Mouse (Mus musculus): ENCODE results near the gene Med28.

Gene Med28

GRCm38 (mm10) chr5:45513511-45513910, 6.5 kb upstream of the Med28 start:
- no peak for DNase-seq

- no peak for DNase-seq
Measured at GRCm38 (mm10) chr5:45514599-45514998, 5.4 kb upstream of the Med28 start.

GRCm38 (mm10) chr5:45515151-45515743, 4.8 kb upstream of the Med28 start:
- no peak for DNase-seq

- no peak for DNase-seq
Measured at GRCm38 (mm10) chr5:45520809-45521110, 731 bp downstream of the Med28 start.

GRCm38 (mm10) chr5:45521601-45522000, 1.6 kb downstream of the Med28 start:
- DNase-seq = no peak

GRCm38 (mm10) chr5:45525101-45525500, 5.1 kb downstream of the Med28 start:
- no peak for DNase-seq

GRCm38 (mm10) chr5:45526338-45526737, 6.3 kb downstream of the Med28 start:
- DNase-seq = no peak

- DNase-seq = peak; percentile 8 to 11
Measured at GRCm38 (mm10) chr5:45529696-45530095, 9.7 kb downstream of the Med28 start.

GRCm38 (mm10) chr5:45534319-45535098, 14.5 kb downstream of the Med28 start:
- DNase-seq = peak; percentile 75

GRCm38 (mm10) chr5:45535177-45535576, 15.1 kb downstream of the Med28 start:
- DNase-seq = no peak

GRCm38 (mm10) chr5:45539502-45539901, 19.5 kb downstream of the Med28 start:
- DNase-seq = no peak

- no peak for DNase-seq
Measured at GRCm38 (mm10) chr5:45543374-45543773, 23.3 kb downstream of the Med28 start.

GRCm38 (mm10) chr5:45549586-45549985, 29.6 kb downstream of the Med28 start:
- no peak for DNase-seq

- no peak for DNase-seq
Measured at GRCm38 (mm10) chr5:45564054-45564453, 44.0 kb downstream of the Med28 start.

GRCm38 (mm10) chr5:45565829-45566228, 45.8 kb downstream of the Med28 start:
- no peak for DNase-seq

- no peak for DNase-seq
Measured at GRCm38 (mm10) chr5:45572816-45573215, 52.8 kb downstream of the Med28 start.

GRCm38 (mm10) chr5:45576716-45577115, 56.7 kb downstream of the Med28 start:
- no peak for DNase-seq

- DNase-seq = no peak
Measured at GRCm38 (mm10) chr5:45577376-45577775, 57.3 kb downstream of the Med28 start.
